Mouse (Mus musculus) gastrocnemius, adult 18-20 months (tissue): Measurements from ENCODE around the gene Rap1b. TPM values are rescaled to one million over a fixed set of nuclear protein-coding genes. Genes with fewer than 3 reads are reported as not detected.

Experiments
- DNase-seq: peaks from one replicate; pipeline ENCODE4 v3.0.0; 2021; ENCODE audit warnings: low spot score
- total RNA-seq, 2 experiments: library from RNA; stranded (reverse); gene quantifications; 2 replicates each; pipeline ENCODE4 v1.2.3; 2021

The Rap1b gene
- total RNA-seq, 2 experiments from 2014 or later = 18.7 to 24.9 TPM

DNA sequence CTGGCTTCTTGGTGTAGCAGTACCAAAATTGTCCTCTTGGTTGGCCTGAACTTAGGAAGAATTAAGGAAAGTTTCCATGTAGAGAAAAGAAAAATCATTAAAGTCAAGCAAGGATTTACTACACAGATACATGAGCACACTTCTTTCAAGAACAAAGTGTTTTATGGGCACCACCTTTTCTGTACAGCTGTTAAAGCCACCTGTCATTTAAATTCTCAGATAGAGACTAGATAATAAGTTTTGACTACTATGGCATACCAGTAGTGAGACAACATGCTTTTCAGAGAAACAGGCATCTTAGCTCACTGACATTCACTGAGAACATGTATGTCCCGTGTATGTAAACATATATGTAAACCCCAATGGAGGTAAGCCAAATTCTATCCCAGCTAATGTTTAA is 55.8 kb downstream of the Rap1b start:
- DNase-seq = no peak

GRCm38 (mm10) chr10:117784646-117785045 is 61.2 kb downstream of the Rap1b start:
- no peak for DNase-seq

GRCm38 (mm10) chr10:117783786-117784420 is 61.9 kb downstream of the Rap1b start:
- DNase-seq = no peak

GRCm38 (mm10) chr10:117782491-117783260 is 63.2 kb downstream of the Rap1b start:
- no peak for DNase-seq

DNA sequence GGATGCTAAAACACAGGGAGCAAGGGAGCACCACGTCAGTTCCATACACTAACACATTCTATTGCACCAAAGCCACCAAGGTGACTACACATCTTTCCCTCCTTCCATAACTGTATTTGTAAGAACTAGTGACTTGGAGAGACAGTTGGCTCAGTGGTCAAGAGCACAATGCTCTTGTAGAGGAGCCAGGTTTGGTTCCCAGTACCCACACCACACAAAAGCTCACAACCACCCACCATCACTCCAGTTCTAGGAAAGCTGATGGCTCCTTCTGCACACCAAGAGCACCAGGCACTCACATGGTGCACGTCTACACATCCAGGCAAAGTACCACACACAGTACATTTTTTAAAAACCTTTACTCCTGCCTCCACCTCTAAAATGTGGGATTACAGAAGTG is 63.8 kb downstream of the Rap1b start:
- no peak for DNase-seq

DNA sequence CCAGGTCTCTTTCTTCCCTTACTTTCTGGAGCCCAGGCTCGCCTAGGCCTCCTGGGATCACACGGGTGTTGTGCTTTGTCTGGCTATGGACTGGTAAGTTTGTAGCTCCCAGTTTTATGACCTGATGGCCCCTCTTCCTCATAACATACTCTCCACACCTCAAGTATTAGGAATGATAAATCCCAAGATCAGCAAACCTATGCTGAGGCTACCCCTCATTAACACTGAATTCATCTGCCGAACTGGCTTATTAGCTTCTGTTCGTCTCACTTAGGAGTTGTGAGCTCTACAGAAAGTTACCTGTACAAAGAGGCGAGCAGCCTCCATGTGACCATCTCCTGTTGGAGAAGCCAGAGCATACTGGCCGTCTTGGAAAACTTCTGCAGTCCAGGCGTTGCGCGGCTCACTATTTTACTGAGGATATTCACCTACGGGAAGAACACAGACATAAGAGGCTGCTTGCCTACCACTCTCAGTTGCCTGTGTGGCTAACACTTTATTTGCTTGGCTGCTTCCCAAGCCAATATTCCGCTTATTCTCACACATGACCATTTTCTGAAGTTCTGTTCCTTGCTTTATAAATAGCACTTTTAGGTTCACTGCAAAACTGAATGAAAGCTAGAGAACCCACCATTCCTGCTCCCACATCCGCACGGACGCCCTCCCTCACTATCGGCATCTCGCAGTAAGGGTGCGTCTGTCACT is 64.7 kb downstream of the Rap1b start:
- no peak for DNase-seq

DNA sequence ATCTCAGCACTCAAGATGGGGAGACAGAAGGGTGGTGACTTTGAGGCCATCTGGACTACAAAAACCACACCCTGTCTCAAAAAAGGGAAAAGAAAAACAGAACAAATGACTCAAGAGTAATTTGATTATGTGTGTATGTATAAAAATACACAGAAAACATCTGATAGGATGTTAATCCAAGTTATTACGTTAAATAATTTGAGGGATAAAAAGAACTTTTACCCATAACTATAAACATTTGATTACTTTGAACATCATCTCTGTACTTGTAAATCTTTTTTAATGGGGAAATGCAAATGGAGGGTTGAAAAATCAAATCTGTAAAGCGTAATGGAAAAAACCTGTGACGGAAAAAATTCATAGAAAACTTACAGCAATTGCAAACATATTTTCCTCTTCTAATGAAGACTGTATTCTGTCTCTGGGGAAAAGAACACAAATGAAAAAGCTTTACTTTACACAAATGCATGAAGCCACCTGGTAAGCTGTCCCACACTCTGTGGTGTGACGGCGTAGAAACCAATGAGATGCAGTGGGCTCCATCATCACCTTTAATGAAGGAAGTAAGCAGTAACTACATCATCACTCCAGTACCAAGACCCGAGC is 65.4 kb downstream of the Rap1b start:
- no peak for DNase-seq

DNA sequence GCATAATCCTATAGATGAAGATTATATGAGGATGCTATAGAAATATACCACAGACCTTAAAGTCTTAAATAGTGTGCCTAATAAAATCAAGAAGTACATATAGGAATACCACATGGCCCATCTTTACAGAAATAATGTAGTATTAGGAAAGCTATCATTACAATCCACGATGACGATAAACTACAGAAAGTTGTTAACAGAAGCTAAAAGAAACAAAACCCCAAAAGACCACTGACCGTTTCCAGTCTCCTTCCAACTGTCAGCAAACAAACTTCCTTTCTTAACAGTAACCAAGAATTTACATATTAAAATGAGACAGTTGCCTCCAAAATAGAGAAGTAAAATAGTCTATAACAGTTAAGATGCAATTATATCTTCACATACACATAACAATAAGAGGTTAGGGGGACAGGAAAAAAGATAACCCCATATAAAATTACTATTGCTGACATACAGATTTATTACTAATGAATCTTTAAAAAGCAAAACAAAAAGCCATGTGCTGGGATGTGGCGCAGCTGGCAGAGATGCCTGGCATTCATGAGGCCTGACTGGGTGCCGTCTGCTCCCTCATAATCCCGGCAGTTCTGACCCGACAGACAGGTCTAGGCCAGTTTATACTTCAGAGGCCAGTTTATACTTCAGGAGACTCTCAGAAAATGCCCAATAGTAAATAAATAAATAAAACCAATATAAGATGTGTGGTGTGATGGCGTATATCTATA is 66.1 kb downstream of the Rap1b start:
- DNase-seq = no peak

GRCm38 (mm10) chr10:117778951-117779350 is 66.9 kb downstream of the Rap1b start:
- no peak for DNase-seq

- DNase-seq = no peak
These were observed 67.4 kb downstream of the Rap1b start for GRCm38 (mm10) chr10:117778328-117778910.

DNA sequence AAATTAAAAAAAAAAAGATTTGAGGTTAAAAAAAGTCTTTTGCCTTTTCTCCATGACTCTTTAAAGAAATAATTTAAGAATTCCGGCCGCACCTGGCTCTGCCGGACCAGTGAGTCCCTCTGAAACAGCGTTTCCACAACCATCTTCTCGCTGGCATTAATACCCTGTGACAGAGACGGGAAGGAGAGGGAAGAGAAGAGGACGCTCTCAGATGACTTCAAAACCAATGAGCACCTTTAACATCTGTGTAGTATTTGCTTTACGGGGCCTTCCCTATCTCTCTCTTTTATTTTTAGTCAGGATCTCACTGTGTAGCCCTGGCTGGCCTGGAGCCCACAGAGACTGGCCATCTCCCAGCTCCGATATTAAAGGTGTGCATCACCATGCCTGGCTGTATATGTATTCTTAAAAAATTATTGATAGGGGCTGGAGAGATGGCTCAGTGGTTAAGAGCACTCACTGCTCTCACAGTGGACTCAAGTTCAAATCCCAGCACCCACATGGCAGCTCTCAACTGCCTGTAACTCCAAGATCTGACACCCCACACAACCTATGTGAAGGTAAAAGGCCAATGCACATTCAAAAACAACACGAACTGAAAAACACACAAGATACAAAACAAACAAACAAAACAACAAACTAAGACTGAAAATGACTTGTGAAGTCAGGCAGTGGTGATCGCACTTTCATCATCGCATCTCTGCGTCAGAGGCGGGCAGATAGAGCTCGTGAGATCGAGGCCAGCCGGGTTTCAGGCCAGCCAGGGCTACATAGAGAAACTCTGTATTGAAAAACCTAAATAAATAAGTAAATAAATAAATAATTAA is 68.1 kb downstream of the Rap1b start:
- no peak for DNase-seq

GRCm38 (mm10) chr10:117777103-117777470 is 68.7 kb downstream of the Rap1b start:
- no peak for DNase-seq

DNA sequence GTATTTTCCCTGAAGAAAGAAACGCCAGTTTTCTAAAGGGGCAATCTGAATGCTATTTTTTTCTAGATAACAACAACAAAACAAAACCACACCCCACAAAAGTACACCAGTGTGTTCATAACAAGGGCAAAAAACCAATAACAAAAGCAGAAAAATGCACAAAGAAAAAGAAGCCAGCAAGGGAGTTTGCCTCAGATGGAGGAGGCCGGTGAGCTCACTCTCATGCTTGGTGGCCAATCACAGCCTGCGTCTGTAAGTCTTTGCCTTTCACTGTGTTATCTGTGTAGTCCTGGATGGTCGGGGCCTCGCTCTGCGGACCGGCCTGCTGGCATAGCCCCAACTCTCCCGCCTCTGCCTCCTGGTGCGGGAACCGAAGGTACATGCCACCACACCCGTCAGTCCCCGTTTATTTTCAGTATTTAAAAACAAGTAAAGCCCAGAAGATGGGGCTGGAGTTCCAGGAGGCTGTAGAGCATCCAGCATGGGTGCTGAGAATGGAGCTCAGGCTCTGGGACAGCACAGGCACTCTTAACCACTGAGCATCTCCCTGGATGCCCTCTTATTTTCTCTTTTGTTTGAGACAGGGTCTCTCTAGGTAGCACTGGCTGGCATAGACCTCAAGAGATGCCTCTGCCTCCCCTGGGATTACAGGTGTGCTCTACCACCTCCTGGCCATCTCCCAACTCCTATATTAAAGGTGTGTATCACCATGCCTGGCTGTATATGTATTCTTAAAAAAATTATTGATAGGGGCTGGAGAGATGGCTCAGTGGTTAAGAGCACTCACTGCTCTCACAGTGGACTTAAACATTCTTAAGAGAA is 69.3 kb downstream of the Rap1b start:
- no peak for DNase-seq

- DNase-seq = no peak
These were observed 70.3 kb downstream of the Rap1b start for GRCm38 (mm10) chr10:117775401-117776144.

DNA sequence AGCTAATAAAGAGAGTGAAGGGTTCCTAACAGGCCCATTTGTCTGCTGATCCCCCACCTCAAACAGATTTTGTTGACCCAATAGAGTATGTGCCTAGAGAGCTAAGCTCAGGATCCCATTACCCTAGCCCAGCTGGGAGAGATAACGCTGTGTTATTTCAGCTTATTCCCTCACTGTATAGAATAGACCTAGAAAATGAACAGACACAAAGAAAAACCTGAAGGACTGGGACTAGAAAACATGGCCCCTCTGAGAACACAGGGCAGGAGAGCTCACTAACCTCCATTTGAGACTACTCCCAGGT is 71.1 kb downstream of the Rap1b start:
- no peak for DNase-seq

- no peak for DNase-seq
These were observed 71.6 kb downstream of the Rap1b start for GRCm38 (mm10) chr10:117774011-117774816.

- no peak for DNase-seq
These were observed 72.6 kb downstream of the Rap1b start for GRCm38 (mm10) chr10:117773106-117773720.
